Mouse (Mus musculus): ENCODE data around the gene Kif16b.

- TF ChIP-seq CTCF (IDR thresholded peaks at IDR 0.05) (no peak), POLR2A (IDR thresholded peaks at IDR 0.05; ENCODE audit: insufficient read depth, low read depth, low read length) (no peak), EP300 (IDR thresholded peaks at IDR 0.05; ENCODE audit: insufficient read depth, low read depth, low read length) (no peak)
Observed at GRCm38 (mm10) chr2:142838775-142839174, 62.6 kb downstream of the Kif16b start.

Measured in heart, adult 2 months (tissue).